Mouse (Mus musculus) spleen, postnatal 14 days (tissue): ENCODE data around the gene Acer1.

Source experiments
- DNase-seq, 2 experiments: peaks; one replicate each; pipeline ENCODE4 v3.0.0; 2021 to 2022; ENCODE audit warnings: low spot score in 2 of 2

Gene Acer1

GRCm38 (mm10) chr17:56989467-56990114 lies 7.7 kb upstream of the Acer1 start:
- DNase-seq = peak in 1 of 2 experiments; percentile 47

GRCm38 (mm10) chr17:56988921-56989430 lies 7.0 kb upstream of the Acer1 start:
- DNase-seq = no peak

GRCm38 (mm10) chr17:56988441-56988840 lies 6.5 kb upstream of the Acer1 start:
- no peak for DNase-seq

- DNase-seq = no peak
These were observed 4.3 kb upstream of the Acer1 start for GRCm38 (mm10) chr17:56986105-56986805.

GRCm38 (mm10) chr17:56985656-56986055 lies 3.7 kb upstream of the Acer1 start:
- DNase-seq = no peak

GRCm38 (mm10) chr17:56984886-56985285 lies 3.0 kb upstream of the Acer1 start:
- no peak for DNase-seq

- DNase-seq = no peak
These were observed 877 bp downstream of the Acer1 start for GRCm38 (mm10) chr17:56981049-56981448.

GRCm38 (mm10) chr17:56979524-56979923 lies 2.4 kb downstream of the Acer1 start:
- no peak for DNase-seq

GRCm38 (mm10) chr17:56976531-56977390 lies 5.2 kb downstream of the Acer1 start:
- DNase-seq = no peak

- no peak for DNase-seq
These were observed 6.5 kb downstream of the Acer1 start for GRCm38 (mm10) chr17:56975391-56975790.

- no peak for DNase-seq
These were observed 7.2 kb downstream of the Acer1 start for GRCm38 (mm10) chr17:56974708-56975240.

GRCm38 (mm10) chr17:56973956-56974707 lies 7.8 kb downstream of the Acer1 start:
- no peak for DNase-seq

- no peak for DNase-seq
These were observed 11.8 kb downstream of the Acer1 start for GRCm38 (mm10) chr17:56970081-56970480.

- no peak for DNase-seq
These were observed 12.6 kb downstream of the Acer1 start for GRCm38 (mm10) chr17:56969321-56969720.

GRCm38 (mm10) chr17:56963646-56964045 lies 18.3 kb downstream of the Acer1 start:
- no peak for DNase-seq

GRCm38 (mm10) chr17:56962642-56963405 lies 19.1 kb downstream of the Acer1 start:
- DNase-seq = no peak

GRCm38 (mm10) chr17:56961880-56962279 lies 20.0 kb downstream of the Acer1 start:
- DNase-seq = no peak

- no peak for DNase-seq
These were observed 23.3 kb downstream of the Acer1 start for GRCm38 (mm10) chr17:56958667-56959066.

GRCm38 (mm10) chr17:56957763-56958429 lies 24.0 kb downstream of the Acer1 start:
- DNase-seq = peak; percentile 57 to 66

- DNase-seq = no peak
These were observed 27.1 kb downstream of the Acer1 start for GRCm38 (mm10) chr17:56954871-56955270.
